Mouse (Mus musculus) kidney, adult 18-20 months (tissue): Measurements from ENCODE around the gene Zfp994.
"Not testable (repeated sequence)": the region's sequence is repeated elsewhere in the genome, so short reads cannot be mapped to it uniquely, and the experiment has no call there.

Source experiments
- DNase-seq: peaks from one replicate; pipeline ENCODE4 v3.0.0; 2021

Gene Zfp994

DNA sequence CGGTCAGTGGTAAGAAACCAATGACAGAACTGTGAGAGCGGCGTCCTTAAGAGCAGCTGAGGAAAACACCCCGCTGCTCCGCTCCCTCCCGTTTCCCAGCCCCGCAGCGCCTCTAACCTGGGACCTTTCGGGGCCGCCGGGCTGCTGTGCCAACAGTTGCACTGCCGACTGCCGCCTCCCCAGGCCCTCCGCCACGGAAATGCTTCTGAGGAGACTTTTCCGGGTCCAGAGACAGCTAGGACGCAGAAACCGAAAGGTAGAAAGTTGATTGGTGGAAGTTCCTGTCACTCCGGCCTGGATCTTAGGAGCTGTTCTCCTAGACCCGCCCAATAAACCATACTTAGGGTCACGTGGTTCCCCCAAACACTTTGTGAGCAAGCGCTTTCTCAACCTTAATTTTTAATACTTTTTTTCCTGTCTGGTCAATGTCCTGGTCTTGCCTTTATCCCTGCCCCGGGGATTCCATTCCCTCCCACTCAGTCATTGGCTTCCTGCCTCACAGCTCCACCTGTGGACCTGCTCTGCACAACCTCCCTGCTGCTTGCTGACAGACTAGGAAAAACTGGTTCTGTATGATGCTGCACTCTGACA lies at the start of gene Zfp994:
TSS of gene Zfp994 (minus strand) at position 195 of the 591 bp plus-strand sequence.
- DNase-seq, result peak; percentile 94

DNA sequence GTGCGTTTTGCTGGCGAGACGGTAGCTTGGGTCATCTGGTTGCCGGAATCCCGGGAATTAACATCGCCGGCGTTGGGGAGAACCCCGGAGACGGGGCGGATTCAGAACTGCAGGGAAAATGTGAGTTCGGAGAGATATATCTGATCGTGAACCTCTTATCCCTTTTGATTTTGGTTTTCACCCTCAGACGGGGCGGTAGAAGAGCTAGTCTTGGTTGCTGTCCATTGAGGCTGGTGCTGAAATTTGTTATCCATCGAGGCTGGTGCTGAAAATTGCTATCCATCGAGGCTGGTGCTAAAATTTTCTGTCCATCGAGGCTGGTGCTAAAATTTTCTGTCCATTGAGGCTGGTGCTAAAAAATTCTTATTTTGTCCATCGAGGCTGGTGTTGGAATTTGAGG lies 5.3 kb upstream of the Zfp994 start:
- DNase-seq, result not testable (repeated sequence)

- DNase-seq, result not testable (repeated sequence)
Measured at GRCm38 (mm10) chr17:22225015-22225414, 401 bp downstream of the Zfp994 start.

DNA sequence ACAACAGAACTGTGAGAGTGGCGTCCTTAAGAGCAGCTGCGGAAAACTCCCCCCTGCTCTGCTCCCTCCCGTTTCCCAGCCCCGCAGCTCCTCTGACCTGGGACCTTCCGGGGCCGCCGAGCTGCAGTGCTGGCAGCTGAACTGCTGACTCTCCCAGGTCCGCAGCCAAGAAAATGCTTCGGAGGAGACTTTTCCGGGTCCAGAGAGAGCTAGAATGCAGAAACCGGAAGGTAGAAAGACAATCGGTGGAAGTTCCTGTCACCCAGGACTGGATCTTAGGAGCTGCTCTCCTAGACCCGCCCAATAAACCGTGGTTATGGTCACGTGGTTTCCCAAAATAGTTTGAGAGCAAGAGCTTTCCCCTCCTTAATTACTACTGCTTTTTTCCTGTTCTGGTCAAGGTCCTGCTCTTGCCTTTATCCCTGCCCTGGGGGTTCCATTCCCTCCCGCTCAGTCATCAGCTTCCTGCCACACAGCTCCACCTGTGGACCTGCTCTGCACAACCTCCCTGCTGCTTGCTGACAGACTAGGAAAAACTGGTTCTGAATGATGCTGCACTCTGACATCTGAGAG lies 59.6 kb downstream of the Zfp994 start, which contains the start of gene Zfp947:
TSS of gene Zfp947 (minus strand) at position 469 of the 573 bp plus-strand sequence.
- DNase-seq, result peak; percentile 64

DNA sequence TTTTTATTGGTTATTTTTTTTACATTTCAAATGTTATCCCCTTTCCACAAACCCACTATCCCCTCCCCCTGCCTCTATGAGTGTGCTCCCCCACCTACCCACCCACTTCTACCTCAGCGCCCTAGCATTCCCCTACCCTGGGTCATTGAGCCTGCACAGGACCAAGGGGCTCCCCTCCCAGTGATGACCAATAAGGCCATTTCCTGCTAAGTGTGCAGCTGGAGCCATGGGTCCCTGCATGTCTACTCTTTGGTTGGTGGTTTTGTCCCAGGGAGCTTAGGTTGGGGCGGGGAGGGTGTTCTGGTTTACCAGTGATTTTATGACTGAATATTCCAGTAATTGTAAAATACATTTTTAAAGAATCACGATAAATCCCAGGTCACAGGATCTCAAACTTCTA lies 60.1 kb downstream of the Zfp994 start:
- not testable (repeated sequence) for DNase-seq

- not testable (repeated sequence) for DNase-seq
Measured at GRCm38 (mm10) chr17:22153951-22154350, 71.5 kb downstream of the Zfp994 start.
